Mouse (Mus musculus) monocyte, adult 2 months (primary cell): ENCODE results near the gene Specc1l.

ENCODE experiments used
- DNase-seq, 2 experiments: peaks; one replicate each; pipeline ENCODE4 v3.0.0; 2022; ENCODE audit warnings: low spot score in 2 of 2, low read depth in 1 of 2

The Specc1l gene

DNA sequence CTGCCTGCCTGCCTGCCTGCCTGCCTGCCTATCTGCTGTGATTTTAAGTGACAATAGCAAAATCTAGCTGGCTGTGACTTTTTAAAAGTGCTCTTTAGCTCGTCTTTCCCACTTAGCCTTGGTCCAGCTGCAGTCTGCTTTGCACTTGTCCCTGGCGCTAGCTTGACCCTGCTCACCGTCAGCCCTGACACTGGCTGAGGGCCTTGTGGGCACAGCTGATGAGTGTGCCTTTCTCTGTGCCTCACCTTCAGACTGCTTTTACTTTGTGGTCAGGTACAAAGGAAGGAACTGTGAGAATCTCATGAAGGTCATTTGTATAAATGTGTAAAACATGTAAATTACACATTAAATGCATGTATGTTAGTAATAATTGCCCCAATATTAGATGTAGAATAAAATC is 12.3 kb downstream of the Specc1l start:
- DNase-seq = no peak

- no peak for DNase-seq
Measured at GRCm38 (mm10) chr10:75224630-75225029, 12.8 kb downstream of the Specc1l start.

DNA sequence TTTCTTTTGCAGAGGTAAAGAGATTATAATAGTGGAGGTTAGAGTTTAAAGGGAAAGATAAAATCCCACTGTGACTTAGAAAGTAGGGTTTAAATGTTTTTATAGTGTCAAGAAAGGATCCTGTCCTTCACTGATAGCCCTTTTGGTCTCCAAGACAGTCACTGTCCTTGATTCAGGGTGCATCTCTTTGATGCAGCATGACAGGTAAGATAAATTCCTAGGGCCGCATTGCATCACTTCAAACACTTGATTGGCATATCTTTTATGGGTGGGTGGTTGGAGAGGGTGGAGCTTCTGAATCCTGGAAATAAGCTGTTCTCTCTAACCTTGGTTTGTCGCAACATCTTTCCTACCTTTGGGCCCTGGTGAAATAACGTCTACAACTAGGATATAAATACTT is 15.5 kb downstream of the Specc1l start:
- no peak for DNase-seq

GRCm38 (mm10) chr10:75230572-75230971 is 18.7 kb downstream of the Specc1l start:
- no peak for DNase-seq

DNA sequence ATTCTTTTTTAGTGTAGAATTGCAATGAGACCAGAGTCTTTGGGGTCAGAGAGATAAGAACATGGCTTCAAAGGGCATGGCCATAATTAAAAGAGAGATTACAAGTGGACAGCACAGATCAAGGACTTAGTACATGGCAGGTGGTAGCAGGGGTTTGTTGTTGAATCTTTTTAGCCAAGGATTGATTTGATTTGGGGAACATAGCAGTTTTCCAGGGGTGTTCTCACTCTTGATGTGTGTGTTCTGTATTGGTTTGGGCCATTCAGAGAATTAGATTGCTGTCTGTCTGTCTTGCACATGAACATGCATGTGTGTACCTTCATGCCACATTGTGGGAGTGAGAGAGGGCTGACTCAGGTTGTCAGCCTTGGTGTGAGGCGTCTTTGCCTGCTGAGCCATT is 20.0 kb downstream of the Specc1l start:
- no peak for DNase-seq

DNA sequence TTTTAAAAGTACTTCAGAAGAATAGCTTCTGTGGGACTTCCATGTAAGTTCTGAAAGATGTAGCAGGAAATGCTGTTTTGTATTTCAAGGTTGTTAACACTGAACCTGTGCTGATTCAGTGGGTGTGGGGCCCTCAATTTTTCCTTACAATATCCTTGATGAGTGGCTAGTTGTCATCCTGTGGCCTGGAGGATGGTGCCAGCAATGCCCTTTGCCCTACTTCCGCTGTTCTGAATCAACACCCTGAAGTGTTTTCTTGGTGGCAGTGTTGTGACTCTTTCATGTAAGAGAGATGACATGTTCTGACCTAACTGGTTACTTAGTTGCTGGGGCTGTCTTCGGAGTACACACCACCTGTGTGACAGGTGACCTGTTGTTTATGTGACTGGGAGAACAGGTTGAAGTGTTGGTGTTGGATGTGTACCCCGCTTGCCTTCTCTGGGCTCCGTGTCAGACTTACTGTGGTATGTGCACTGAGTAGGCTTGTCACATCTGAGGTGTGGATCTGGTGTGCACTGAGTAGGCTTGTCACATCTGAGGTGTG is 20.8 kb downstream of the Specc1l start:
- no peak for DNase-seq

DNA sequence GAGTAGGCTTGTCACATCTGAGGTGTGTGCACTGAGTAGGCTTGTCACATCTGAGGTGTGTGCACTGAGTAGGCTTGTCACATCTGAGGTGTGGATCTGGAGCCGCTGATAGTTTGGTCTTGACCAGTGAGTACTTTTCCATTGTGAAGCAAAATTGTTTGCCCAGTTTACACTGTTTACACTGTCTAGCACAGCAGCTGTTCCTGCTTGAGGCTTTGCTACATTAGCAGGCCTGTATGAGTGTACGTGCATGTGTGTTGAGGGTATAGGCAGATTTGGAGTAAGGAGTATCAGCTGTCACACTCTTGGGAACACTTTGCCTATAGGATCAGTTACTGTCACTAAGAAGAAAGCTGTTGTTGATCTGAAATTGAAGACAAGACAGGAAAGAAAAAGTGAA is 21.6 kb downstream of the Specc1l start:
- no peak for DNase-seq

- no peak for DNase-seq
Measured at GRCm38 (mm10) chr10:75235726-75236125, 23.9 kb downstream of the Specc1l start.

GRCm38 (mm10) chr10:75236156-75236555 is 24.3 kb downstream of the Specc1l start:
- DNase-seq = no peak

DNA sequence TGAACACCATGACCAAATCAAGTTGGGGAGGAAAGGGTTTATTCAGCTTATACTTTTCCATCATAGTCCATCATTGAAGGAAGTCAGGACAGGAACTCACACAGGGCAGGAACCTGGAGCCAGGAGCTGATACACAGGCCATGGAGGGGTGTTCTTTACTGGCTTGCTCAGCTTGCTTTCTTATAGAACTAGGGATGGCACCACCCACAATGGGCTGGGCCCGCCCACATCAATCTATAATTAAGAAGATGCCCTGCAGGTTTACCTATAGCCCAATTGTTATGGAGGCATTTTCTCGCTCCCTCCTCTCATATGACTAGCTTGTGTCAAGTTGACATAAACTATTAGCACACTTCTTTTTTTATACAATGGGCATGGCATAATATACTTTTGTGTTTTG is 25.3 kb downstream of the Specc1l start:
- no peak for DNase-seq

- DNase-seq = no peak
Measured at GRCm38 (mm10) chr10:75240583-75241250, 28.8 kb downstream of the Specc1l start.

DNA sequence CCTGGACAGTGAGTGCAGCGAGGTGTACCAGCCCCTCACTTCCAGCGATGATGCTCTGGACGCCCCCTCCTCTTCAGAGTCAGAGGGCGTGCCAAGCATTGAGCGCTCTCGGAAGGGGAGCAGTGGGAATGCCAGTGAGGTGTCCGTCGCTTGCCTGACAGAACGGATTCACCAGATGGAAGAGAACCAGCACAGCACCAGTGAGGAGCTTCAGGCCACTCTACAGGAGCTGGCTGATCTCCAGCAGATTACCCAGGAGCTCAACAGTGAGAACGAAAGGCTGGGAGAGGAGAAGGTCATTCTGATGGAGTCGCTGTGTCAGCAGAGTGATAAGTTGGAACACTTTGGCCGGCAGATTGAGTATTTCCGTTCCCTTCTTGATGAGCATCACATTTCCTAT is 33.9 kb downstream of the Specc1l start:
- no peak for DNase-seq

DNA sequence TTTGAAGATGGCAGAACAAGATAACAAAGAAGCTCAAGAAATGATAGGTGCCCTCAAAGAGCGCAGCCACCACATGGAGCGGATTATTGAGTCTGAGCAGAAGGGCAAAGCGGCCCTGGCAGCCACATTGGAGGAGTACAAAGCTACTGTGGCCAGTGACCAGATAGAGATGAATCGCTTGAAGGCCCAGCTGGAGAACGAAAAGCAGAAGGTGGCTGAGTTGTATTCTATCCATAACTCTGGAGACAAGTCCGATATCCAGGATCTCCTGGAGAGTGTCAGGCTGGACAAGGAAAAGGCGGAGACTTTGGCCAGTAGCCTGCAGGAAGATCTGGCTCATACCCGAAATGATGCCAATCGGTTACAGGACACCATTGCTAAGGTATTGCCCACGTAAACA is 34.5 kb downstream of the Specc1l start:
- DNase-seq = no peak

DNA sequence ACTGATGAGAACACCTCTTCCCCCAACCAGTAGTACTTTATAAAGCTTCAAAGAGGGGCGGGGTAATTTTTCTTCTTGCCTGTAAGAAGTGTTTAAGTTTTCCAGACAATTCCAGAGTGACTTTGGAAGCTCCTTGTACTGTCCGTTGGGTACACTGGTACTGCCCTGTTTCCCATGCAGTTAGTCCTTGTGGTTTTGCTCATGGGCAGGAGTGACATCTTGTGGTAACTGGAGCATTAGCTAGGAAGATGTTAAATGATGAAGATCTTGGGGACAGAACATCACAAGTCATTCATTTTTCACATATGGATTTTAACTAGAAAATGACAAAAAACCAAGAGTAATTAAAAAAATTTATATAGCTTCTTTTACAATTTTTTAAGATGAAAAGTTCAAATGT is 39.1 kb downstream of the Specc1l start:
- DNase-seq = no peak

- no peak for DNase-seq
Measured at GRCm38 (mm10) chr10:75252301-75253022, 40.6 kb downstream of the Specc1l start.

- DNase-seq = no peak
Measured at GRCm38 (mm10) chr10:75255091-75255490, 43.2 kb downstream of the Specc1l start.

DNA sequence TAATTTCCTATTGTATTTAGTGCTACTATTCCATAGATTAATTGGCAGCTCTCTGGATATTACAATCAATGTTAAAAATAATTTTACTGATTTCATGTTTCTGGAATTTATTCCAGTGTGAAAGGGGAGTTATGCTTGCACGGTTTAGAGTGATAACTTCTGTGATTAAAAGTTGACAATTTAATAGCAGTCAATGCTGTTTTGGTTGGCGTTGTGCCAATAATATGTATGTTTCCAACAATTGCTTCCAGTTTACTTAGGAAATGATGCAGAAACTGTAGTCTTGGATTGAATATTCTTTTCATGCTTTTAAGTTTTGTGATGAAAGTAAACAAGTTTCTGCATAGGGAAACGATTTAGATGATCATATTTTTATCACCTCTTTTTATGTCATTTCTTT is 45.5 kb downstream of the Specc1l start:
- no peak for DNase-seq

GRCm38 (mm10) chr10:75258241-75258640 is 46.4 kb downstream of the Specc1l start:
- no peak for DNase-seq

- no peak for DNase-seq
Measured at GRCm38 (mm10) chr10:75261268-75261667, 49.4 kb downstream of the Specc1l start.

DNA sequence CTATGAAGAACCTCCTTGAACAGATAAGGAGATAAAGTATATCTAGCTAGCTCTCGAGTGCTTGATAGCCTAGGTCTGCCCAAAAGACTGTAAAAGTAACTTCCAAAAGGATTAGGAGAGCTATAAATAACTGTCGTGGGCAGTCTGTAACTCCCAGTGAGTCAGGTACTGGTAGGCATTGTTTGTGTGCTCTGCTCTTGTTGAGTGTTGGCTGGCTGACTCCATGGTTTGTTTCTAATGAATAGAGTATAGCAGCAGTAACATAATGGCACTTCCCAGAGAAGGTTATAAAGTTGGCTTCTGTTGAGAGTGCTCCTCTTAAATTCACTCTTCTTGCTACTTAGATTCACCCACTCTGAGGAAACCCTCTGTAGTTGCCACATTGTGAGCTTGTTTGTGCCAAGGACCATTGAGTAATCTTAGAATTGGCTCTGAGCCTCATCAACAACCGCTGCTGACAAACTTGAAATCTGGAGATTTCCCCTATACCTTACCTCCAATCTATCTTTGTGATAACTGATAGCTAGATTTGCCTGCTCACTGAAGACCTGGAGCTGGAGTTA is 53.2 kb downstream of the Specc1l start:
- DNase-seq = no peak

DNA sequence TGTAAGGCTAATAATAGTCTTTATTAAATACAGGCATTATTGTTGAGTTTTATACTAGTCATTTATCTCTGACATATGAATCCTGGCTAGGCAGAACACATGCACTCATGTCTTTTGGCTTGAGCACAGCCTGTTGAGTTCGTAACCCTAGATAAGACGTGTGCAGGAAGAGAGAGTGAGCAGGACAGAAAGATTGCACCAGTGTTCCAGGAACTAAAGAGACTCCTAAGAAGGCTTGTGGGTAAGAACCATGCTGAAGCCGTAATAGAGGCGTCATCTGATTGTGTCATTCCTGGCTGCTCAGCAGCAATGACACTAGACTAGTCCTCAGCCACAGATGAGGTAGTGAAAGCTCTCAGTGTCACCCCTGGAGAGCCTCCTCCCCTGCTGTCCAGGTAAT is 61.1 kb downstream of the Specc1l start:
- no peak for DNase-seq

- no peak for DNase-seq
Measured at GRCm38 (mm10) chr10:75276427-75277013, 64.6 kb downstream of the Specc1l start.
